Mouse (Mus musculus) MEL (cell line): Measurements from ENCODE around the gene Bzw2. TPM values are rescaled to one million over a fixed set of nuclear protein-coding genes. Genes with fewer than 3 reads are reported as not detected.

ENCODE experiments used
- DNase-seq: peaks from one replicate; pipeline ENCODE4 v3.0.0; 2011; ENCODE audit warnings: low read depth, low spot score
- H3K27ac ChIP-seq: 2 replicates; pipeline ENCODE4 v1.5.1; 2012; ENCODE audit warnings: low read depth, mild to moderate bottlenecking, control low read depth, low read length, moderate library complexity; ENCODE audit not compliant: control insufficient read depth
- H3K27me3 ChIP-seq, 2 experiments: fragments of 150-350 bp in 1 of 2; sonication (generic) in 1 of 2; 2 replicates each; pipeline ENCODE4 v1.6.1; 2012; ENCODE audit warnings: low read length in 2 of 2, mild to moderate bottlenecking in 2 of 2, improper control_type of control experiment in 1 of 2, moderate library complexity in 1 of 2; ENCODE audit not compliant: insufficient read depth in 2 of 2, control insufficient read depth in 1 of 2
- H3K36me3 ChIP-seq, 2 experiments: 2 replicates each; pipeline ENCODE4 v1.6.1; 2012 to 2014; ENCODE audit warnings: low read length in 2 of 2, improper control_type of control experiment in 1 of 2, inconsistent platforms in 1 of 2, mild to moderate bottlenecking in 1 of 2; ENCODE audit not compliant: insufficient read depth in 2 of 2, control insufficient read depth in 1 of 2
- H3K4me1 ChIP-seq, 2 experiments: fragments of 150-350 bp in 1 of 2; sonication (generic) in 1 of 2; 2 replicates each; pipeline ENCODE4 v1.6.1; 2012; ENCODE audit warnings: low read length in 2 of 2, improper control_type of control experiment in 1 of 2, mild to moderate bottlenecking in 1 of 2; ENCODE audit not compliant: insufficient read depth in 2 of 2, control insufficient read depth in 1 of 2
- H3K4me3 ChIP-seq, 2 experiments: fragments of 150-350 bp in 1 of 2; sonication (generic) in 1 of 2; 2 replicates each; pipeline ENCODE4 v1.5.1; 2012; ENCODE audit warnings: low read depth in 2 of 2, low read length in 2 of 2, mild to moderate bottlenecking in 2 of 2, moderate library complexity in 2 of 2, control low read depth in 1 of 2, improper control_type of control experiment in 1 of 2; ENCODE audit not compliant: control insufficient read depth in 1 of 2, insufficient read depth in 1 of 2
- H3K79me2 ChIP-seq: 2 replicates; pipeline ENCODE4 v1.6.1; 2012; ENCODE audit warnings: mild to moderate bottlenecking, low read length, moderate library complexity; ENCODE audit not compliant: control insufficient read depth, poor library complexity, insufficient read depth
- H3K9ac ChIP-seq: 2 replicates; pipeline ENCODE4 v1.6.1; 2012; ENCODE audit warnings: low read depth, mild to moderate bottlenecking, control low read depth, low read length, moderate library complexity; ENCODE audit not compliant: control insufficient read depth, poor library complexity, severe bottlenecking
- H3K9me3 ChIP-seq: fragments of 150-350 bp; sonication (generic); replicated peaks from 2 replicates; pipeline ENCODE4 v1.6.1; 2012; ENCODE audit warnings: mild to moderate bottlenecking, low read length, improper control_type of control experiment, moderate library complexity; ENCODE audit not compliant: insufficient read depth
- CHD1 ChIP-seq: IDR thresholded peaks from 2 replicates; pipeline ENCODE4 v1.6.1; 2012; ENCODE audit warnings: low read depth, mild to moderate bottlenecking, inconsistent platforms, low read length, improper control_type of control experiment
- E2F4 ChIP-seq: IDR thresholded peaks from 2 replicates; pipeline ENCODE4 v1.6.1; 2011; ENCODE audit warnings: low read depth, low read length, improper control_type of control experiment, borderline replicate concordance
- EP300 ChIP-seq, 2 experiments: IDR thresholded peaks; 2 replicates each; pipeline ENCODE4 v1.6.1; 2011; ENCODE audit warnings: improper control_type of control experiment in 2 of 2, low read length in 2 of 2, low read depth in 1 of 2, mild to moderate bottlenecking in 1 of 2
- ETS1 ChIP-seq: IDR thresholded peaks from 2 replicates; pipeline ENCODE4 v1.6.1; 2012; ENCODE audit warnings: low read depth, mild to moderate bottlenecking, inconsistent platforms, low read length, improper control_type of control experiment, moderate library complexity
- HCFC1 ChIP-seq: IDR thresholded peaks from 2 replicates; pipeline ENCODE4 v1.6.1; 2012; ENCODE audit warnings: low read depth, mild to moderate bottlenecking, inconsistent platforms, low read length, improper control_type of control experiment, moderate library complexity
- MAX ChIP-seq: IDR thresholded peaks from 2 replicates; pipeline ENCODE4 v1.6.1; 2011; ENCODE audit warnings: low read length, improper control_type of control experiment
- MAZ ChIP-seq: IDR thresholded peaks from 2 replicates; pipeline ENCODE4 v1.6.1; 2012; ENCODE audit warnings: low read depth, mild to moderate bottlenecking, inconsistent platforms, low read length, improper control_type of control experiment
- MXI1 ChIP-seq: IDR thresholded peaks from 2 replicates; pipeline ENCODE4 v1.6.1; 2011; ENCODE audit warnings: mild to moderate bottlenecking, low read depth, low read length, improper control_type of control experiment
- MYC ChIP-seq: IDR thresholded peaks from 2 replicates; pipeline ENCODE4 v1.6.1; 2011; ENCODE audit warnings: low read depth, mild to moderate bottlenecking, low read length, improper control_type of control experiment, moderate library complexity
- NELFE ChIP-seq: IDR thresholded peaks from 2 replicates; pipeline ENCODE4 v1.6.1; 2011; ENCODE audit warnings: low read depth, low read length, improper control_type of control experiment
- POLR2A ChIP-seq, 2 experiments: IDR thresholded peaks; 2 replicates each; pipeline ENCODE4 v1.6.1; 2011 to 2012; ENCODE audit warnings: low read length in 2 of 2, mild to moderate bottlenecking in 2 of 2, control low read depth in 1 of 2, improper control_type of control experiment in 1 of 2, low read depth in 1 of 2, moderate library complexity in 1 of 2; ENCODE audit not compliant: control insufficient read depth in 1 of 2, insufficient read depth in 1 of 2, poor library complexity in 1 of 2
- POLR2AphosphoS2 ChIP-seq: IDR thresholded peaks from 2 replicates; pipeline ENCODE4 v1.6.1; 2011; ENCODE audit warnings: low read length, improper control_type of control experiment
- RAD21 ChIP-seq: IDR thresholded peaks from 2 replicates; pipeline ENCODE4 v1.6.1; 2011; ENCODE audit warnings: mild to moderate bottlenecking, low read depth, low read length, improper control_type of control experiment
- TBP ChIP-seq: IDR thresholded peaks from 2 replicates; pipeline ENCODE4 v1.8.0; 2011; ENCODE audit warnings: low read depth, low read length, improper control_type of control experiment
- TCF12 ChIP-seq: IDR thresholded peaks from 2 replicates; pipeline ENCODE4 v1.6.1; 2014; ENCODE audit warnings: low read depth, mild to moderate bottlenecking, inconsistent platforms, low read length, improper control_type of control experiment, moderate library complexity
- UBTF ChIP-seq: IDR thresholded peaks from 2 replicates; pipeline ENCODE4 v1.6.1; 2012; ENCODE audit warnings: low read depth, mild to moderate bottlenecking, inconsistent platforms, low read length, improper control_type of control experiment, moderate library complexity, borderline replicate concordance; ENCODE audit not compliant: insufficient read depth
- USF2 ChIP-seq, 2 experiments: IDR thresholded peaks; 2 replicates each; pipeline ENCODE4 v1.6.1; 2011 to 2012; ENCODE audit warnings: improper control_type of control experiment in 2 of 2, low read length in 2 of 2, borderline replicate concordance in 1 of 2, inconsistent platforms in 1 of 2, low read depth in 1 of 2, mild to moderate bottlenecking in 1 of 2; ENCODE audit not compliant: insufficient read depth in 1 of 2
- ZKSCAN1 ChIP-seq: IDR thresholded peaks from 2 replicates; pipeline ENCODE4 v1.6.1; 2012; ENCODE audit warnings: low read depth, mild to moderate bottlenecking, inconsistent platforms, low read length, improper control_type of control experiment, moderate library complexity
- ZNF384 ChIP-seq: IDR thresholded peaks from 2 replicates; pipeline ENCODE4 v1.6.1; 2012; ENCODE audit warnings: low read depth, mild to moderate bottlenecking, inconsistent platforms, low read length, improper control_type of control experiment
- polyA plus RNA-seq, 2 experiments: library from polyadenylated mRNA; stranded (reverse) in 1 of 2; unstranded in 1 of 2; fragments of >175 nt in 1 of 2; fragments of >200 nt in 1 of 2; gene quantifications; 2 replicates each; pipeline versions ENCODE4 v1.2.1 to v1.2.4; 2012; ENCODE audit warnings: low replicate concordance in 2 of 2, low read depth in 1 of 2; ENCODE audit not compliant: insufficient read length in 2 of 2, insufficient read depth in 1 of 2, missing spikeins in 1 of 2
- total RNA-seq: library from RNA; depleted of rRNA; stranded (reverse); fragments of 300-350 nt; gene quantifications from 2 replicates; pipeline ENCODE4 v1.2.3, GENCODE M21; 2012

The Bzw2 gene
- total and polyA plus RNA-seq, 3 experiments = 155 to 170 (median 157) TPM

GRCm38 (mm10) chr12:36111110-36111509 lies 46.8 kb downstream of the Bzw2 start:
- no peak for TF ChIP-seq ZKSCAN1
- TF ChIP-seq NELFE = no peak
- no peak overlapping the region for H3K9ac ChIP-seq
- peaks cover 0 to 22% of the 10 kb centered on the region in 2 experiments; a peak in 2 of 4 replicates for H3K36me3 ChIP-seq
- H3K79me2 ChIP-seq = no peaks in the 10 kb centered on the region
- H3K4me3 ChIP-seq = no peak overlapping the region
- no peak for DNase-seq
- H3K9me3 ChIP-seq = no peaks in the 10 kb centered on the region
- H3K4me1 ChIP-seq = no peaks in the 10 kb centered on the region
- H3K27me3 ChIP-seq = no peaks in the 10 kb centered on the region
- H3K27ac ChIP-seq = no peak overlapping the region

- no peak overlapping the region for H3K27ac ChIP-seq
- no peaks in the 10 kb centered on the region for H3K79me2 ChIP-seq
- H3K9ac ChIP-seq = no peak overlapping the region
- no peak for DNase-seq
- H3K27me3 ChIP-seq = no peaks in the 10 kb centered on the region
- no peak for TF ChIP-seq ZNF384
- TF ChIP-seq NELFE = no peak
- no peak for TF ChIP-seq E2F4
- no peak for TF ChIP-seq MXI1
- no peak for TF ChIP-seq UBTF
- no peak for TF ChIP-seq POLR2A (IDR thresholded peaks at IDR 0.05; ENCODE audit: control insufficient read depth in 1 of 2, insufficient read depth in 1 of 2, low read depth in 1 of 2, low read length in 2 of 2, poor library complexity in 1 of 2)
- no peak for TF ChIP-seq TBP
- TF ChIP-seq HCFC1 = no peak
- TF ChIP-seq CHD1 = no peak
- no peak for TF ChIP-seq MYC
- TF ChIP-seq POLR2AphosphoS2 = no peak
- TF ChIP-seq ZKSCAN1 = no peak
- TF ChIP-seq EP300 (IDR thresholded peaks at IDR 0.05; ENCODE audit: low read depth in 1 of 2, low read length in 2 of 2) = no peak
- TF ChIP-seq RAD21 = no peak
- no peak for TF ChIP-seq ETS1
- TF ChIP-seq USF2 (IDR thresholded peaks at IDR 0.05; ENCODE audit: borderline replicate concordance in 1 of 2, insufficient read depth in 1 of 2, low read depth in 1 of 2, low read length in 2 of 2) = no peak
- no peak for TF ChIP-seq MAZ
- no peak for TF ChIP-seq MAX
- TF ChIP-seq TCF12 = no peak
- H3K9me3 ChIP-seq = no peaks in the 10 kb centered on the region
- no peaks in the 10 kb centered on the region for H3K4me1 ChIP-seq
- peaks cover 0 to 20% of the 10 kb centered on the region in 2 experiments; a peak in 2 of 4 replicates for H3K36me3 ChIP-seq
- no peak overlapping the region for H3K4me3 ChIP-seq
Measured at GRCm38 (mm10) chr12:36110457-36110856, 47.4 kb downstream of the Bzw2 start.
